Mouse (Mus musculus): Measurements from ENCODE around the gene Ssrp1. TPM values are rescaled to one million over a fixed set of nuclear protein-coding genes. Genes with fewer than 3 reads are reported as not detected.

Gene Ssrp1
- polyA plus RNA-seq, 1 experiment, result not detected

- WGBS, result 23% methylated on average over 4 of the region's 4 CpGs
- Histone ChIP-seq H3K4me3 (ENCODE audit: insufficient read depth, low read depth, low read length) (no peak overlapping the region), H3K27ac (ENCODE audit: insufficient read depth, low read depth, low read length) (no peak overlapping the region), H3K4me1 (ENCODE audit: control insufficient read depth, insufficient read depth, low read length) (no peaks in the 10 kb centered on the region)
- TF ChIP-seq CTCF (IDR thresholded peaks at IDR 0.05; ENCODE audit: insufficient read depth, low read depth, low read length), result no peak
- TF ChIP-seq POLR2A (IDR thresholded peaks at IDR 0.05; ENCODE audit: insufficient read depth, low read depth, low read length), result no peak
These were observed 29.3 kb upstream of the Ssrp1 start for GRCm38 (mm10) chr2:85007729-85008128.

- Histone ChIP-seq H3K4me1 (ENCODE audit: control insufficient read depth, insufficient read depth, low read length) (no peaks in the 10 kb centered on the region), H3K4me3 (ENCODE audit: insufficient read depth, low read depth, low read length) (no peak overlapping the region), H3K27ac (ENCODE audit: insufficient read depth, low read depth, low read length) (no peak overlapping the region)
- WGBS, result 97% methylated on average over 2 of the region's 2 CpGs
- TF ChIP-seq CTCF (IDR thresholded peaks at IDR 0.05; ENCODE audit: insufficient read depth, low read depth, low read length), result no peak
- TF ChIP-seq POLR2A (IDR thresholded peaks at IDR 0.05; ENCODE audit: insufficient read depth, low read depth, low read length), result no peak
These were observed 27.8 kb upstream of the Ssrp1 start for GRCm38 (mm10) chr2:85009212-85009611.

DNA sequence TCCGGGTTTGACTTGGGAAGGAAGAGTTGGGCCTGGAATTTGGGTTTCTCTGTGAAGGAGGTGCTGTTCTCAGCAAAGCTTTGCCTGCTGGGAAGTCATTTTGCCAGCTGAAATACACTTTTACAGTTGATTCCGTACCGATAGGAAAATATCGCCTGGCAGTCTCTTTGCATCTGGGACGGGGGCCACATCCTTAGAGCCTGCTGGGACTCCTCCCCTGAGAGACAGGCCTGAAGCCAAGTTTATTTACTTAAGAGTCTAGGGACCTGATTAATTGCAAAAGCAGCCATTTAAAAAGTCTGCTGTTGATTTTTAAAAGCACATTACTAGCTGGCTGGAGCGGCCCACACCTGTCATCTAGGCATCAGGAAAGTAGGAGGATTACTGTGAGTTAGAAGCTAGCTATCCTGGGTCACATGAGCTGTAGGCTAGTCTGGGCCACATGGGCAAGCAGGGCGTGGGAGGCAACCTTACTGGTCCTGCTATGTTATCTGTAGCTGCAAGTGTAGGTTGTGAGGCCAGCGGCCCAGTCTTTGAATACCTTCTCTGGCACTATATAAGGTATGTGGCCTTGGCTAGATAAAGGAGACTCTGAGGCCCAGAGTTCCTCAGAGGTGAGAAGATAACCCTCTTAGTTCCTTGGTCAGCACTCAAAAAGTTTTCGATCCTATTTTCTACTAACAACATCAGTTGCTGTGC is 25.0 kb upstream of the Ssrp1 start:
- H3K27ac ChIP-seq (ENCODE audit: insufficient read depth, low read depth, low read length), result no peak overlapping the region
- 54% methylated on average over 9 of the region's 9 CpGs for WGBS
- H3K4me3 ChIP-seq (ENCODE audit: insufficient read depth, low read depth, low read length), result no peak overlapping the region
- TF ChIP-seq POLR2A (IDR thresholded peaks at IDR 0.05; ENCODE audit: insufficient read depth, low read depth, low read length) (no peak), CTCF (IDR thresholded peaks at IDR 0.05; ENCODE audit: insufficient read depth, low read depth, low read length) (no peak)
- no peaks in the 10 kb centered on the region for H3K4me1 ChIP-seq (ENCODE audit: control insufficient read depth, insufficient read depth, low read length)

DNA sequence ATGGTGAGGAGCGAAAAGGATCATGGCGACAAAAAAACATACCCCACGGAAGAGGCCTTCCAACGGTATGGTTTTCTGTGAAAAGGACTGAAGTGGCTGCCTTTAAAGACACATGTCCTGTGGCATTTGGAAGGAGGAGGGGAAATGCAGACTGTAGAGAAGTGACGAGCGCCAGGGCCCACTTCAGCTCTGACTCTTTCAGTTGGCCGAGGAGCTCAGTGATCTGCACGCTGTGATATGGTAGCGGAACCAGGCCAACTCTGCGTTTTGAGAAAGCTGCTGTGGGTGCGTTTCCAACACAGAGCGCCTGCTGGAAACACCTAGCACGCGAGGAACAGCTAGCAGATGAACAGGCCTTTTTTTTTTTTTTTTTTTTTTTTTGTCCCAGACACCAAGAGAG is 24.4 kb upstream of the Ssrp1 start:
- Histone ChIP-seq H3K27ac (ENCODE audit: insufficient read depth, low read depth, low read length) (no peak overlapping the region), H3K4me1 (ENCODE audit: control insufficient read depth, insufficient read depth, low read length) (no peaks in the 10 kb centered on the region), H3K4me3 (ENCODE audit: insufficient read depth, low read depth, low read length) (no peak overlapping the region)
- 87% methylated on average over 14 of the region's 14 CpGs for WGBS
- TF ChIP-seq POLR2A (IDR thresholded peaks at IDR 0.05; ENCODE audit: insufficient read depth, low read depth, low read length) (no peak), CTCF (IDR thresholded peaks at IDR 0.05; ENCODE audit: insufficient read depth, low read depth, low read length) (no peak)

GRCm38 (mm10) chr2:85013826-85014587 is 23.0 kb upstream of the Ssrp1 start:
- Histone ChIP-seq H3K27ac (ENCODE audit: insufficient read depth, low read depth, low read length) (no peak overlapping the region), H3K4me1 (ENCODE audit: control insufficient read depth, insufficient read depth, low read length) (no peaks in the 10 kb centered on the region), H3K4me3 (ENCODE audit: insufficient read depth, low read depth, low read length) (no peak overlapping the region)
- WGBS, result 91% methylated on average over 5 of the region's 5 CpGs
- no peak for TF ChIP-seq POLR2A (IDR thresholded peaks at IDR 0.05; ENCODE audit: insufficient read depth, low read depth, low read length)
- no peak for TF ChIP-seq CTCF (IDR thresholded peaks at IDR 0.05; ENCODE audit: insufficient read depth, low read depth, low read length)

- TF ChIP-seq POLR2A (IDR thresholded peaks at IDR 0.05; ENCODE audit: insufficient read depth, low read depth, low read length), result no peak
- TF ChIP-seq CTCF (IDR thresholded peaks at IDR 0.05; ENCODE audit: insufficient read depth, low read depth, low read length), result no peak
- H3K4me1 ChIP-seq (ENCODE audit: control insufficient read depth, insufficient read depth, low read length), result no peaks in the 10 kb centered on the region
- H3K4me3 ChIP-seq (ENCODE audit: insufficient read depth, low read depth, low read length), result no peak overlapping the region
- no peak overlapping the region for H3K27ac ChIP-seq (ENCODE audit: insufficient read depth, low read depth, low read length)
- WGBS, result 44% methylated on average over 3 of the region's 3 CpGs
These were observed 22.4 kb upstream of the Ssrp1 start for GRCm38 (mm10) chr2:85014588-85014982.

DNA sequence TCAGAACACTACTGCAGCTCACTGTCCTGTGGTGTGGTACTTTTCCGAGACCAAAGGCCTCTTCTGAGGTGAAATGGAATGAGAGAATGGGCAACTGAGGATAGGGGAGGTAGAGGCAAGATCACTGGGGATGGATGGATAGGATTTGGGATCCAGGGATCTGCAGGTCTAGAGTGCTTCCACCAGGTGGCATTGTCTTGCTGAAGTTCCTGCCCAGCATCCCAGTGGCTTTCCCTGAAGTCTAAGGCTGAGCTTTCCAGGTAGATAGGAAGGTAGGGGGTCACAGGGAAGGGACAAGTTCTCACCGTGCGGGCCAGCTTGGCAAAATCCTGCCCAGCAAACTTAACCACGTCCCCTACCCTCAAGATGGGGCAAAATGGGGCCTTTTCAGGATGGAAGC is 15.0 kb upstream of the Ssrp1 start:
- no peak for TF ChIP-seq CTCF (IDR thresholded peaks at IDR 0.05; ENCODE audit: insufficient read depth, low read depth, low read length)
- no peaks in the 10 kb centered on the region for H3K4me1 ChIP-seq (ENCODE audit: control insufficient read depth, insufficient read depth, low read length)
- WGBS, result 31% methylated on average over 4 of the region's 4 CpGs
- no peak overlapping the region for H3K4me3 ChIP-seq (ENCODE audit: insufficient read depth, low read depth, low read length)
- no peak overlapping the region for H3K27ac ChIP-seq (ENCODE audit: insufficient read depth, low read depth, low read length)

GRCm38 (mm10) chr2:85026178-85026577 is 10.9 kb upstream of the Ssrp1 start:
- H3K27ac ChIP-seq (ENCODE audit: insufficient read depth, low read depth, low read length), result no peak overlapping the region
- TF ChIP-seq POLR2A (IDR thresholded peaks at IDR 0.05; ENCODE audit: insufficient read depth, low read depth, low read length) (no peak), CTCF (IDR thresholded peaks at IDR 0.05; ENCODE audit: insufficient read depth, low read depth, low read length) (no peak)
- WGBS, result 62% methylated on average over 3 of the region's 3 CpGs
- no peaks in the 10 kb centered on the region for H3K4me1 ChIP-seq (ENCODE audit: control insufficient read depth, insufficient read depth, low read length)
- H3K4me3 ChIP-seq (ENCODE audit: insufficient read depth, low read depth, low read length), result no peak overlapping the region

DNA sequence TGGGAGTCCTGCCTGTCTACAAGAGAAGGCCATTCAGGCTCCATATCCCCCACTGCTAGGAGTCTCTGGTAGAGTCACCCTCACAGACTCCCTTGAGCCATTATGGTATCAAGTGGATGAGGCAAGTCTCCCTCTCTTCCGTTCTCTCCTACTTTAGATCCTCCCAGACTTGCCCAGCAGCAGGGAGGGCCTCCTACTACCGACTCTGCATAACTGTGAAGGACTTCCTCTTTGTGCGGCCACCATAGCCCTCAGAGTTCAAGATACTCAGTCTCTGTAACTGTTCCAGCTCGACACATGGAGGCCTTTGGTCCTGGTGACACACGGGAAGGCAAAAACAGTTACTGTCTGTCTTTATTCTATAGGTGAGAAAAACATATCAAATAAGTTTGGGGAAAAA is 9.8 kb upstream of the Ssrp1 start:
- H3K27ac ChIP-seq (ENCODE audit: insufficient read depth, low read depth, low read length), result no peak overlapping the region
- no peaks in the 10 kb centered on the region for H3K4me1 ChIP-seq (ENCODE audit: control insufficient read depth, insufficient read depth, low read length)
- WGBS, result 77% methylated on average over 5 of the region's 5 CpGs
- TF ChIP-seq CTCF (IDR thresholded peaks at IDR 0.05; ENCODE audit: insufficient read depth, low read depth, low read length) (no peak), POLR2A (IDR thresholded peaks at IDR 0.05; ENCODE audit: insufficient read depth, low read depth, low read length) (no peak)
- no peak overlapping the region for H3K4me3 ChIP-seq (ENCODE audit: insufficient read depth, low read depth, low read length)
